Mouse (Mus musculus) midbrain, embryonic 11.5 days (tissue): ENCODE data around the gene Arl5a. TPM values are rescaled to one million over a fixed set of nuclear protein-coding genes. Genes with fewer than 3 reads are reported as not detected.

Experiments used
- ATAC-seq: fragments of 200-750 bp; cut with Nextera tagmentation; 2 replicates; pipeline ENCODE4 v1.8.0; 2017; ENCODE audit warnings: moderate TSS enrichment, moderate library complexity; ENCODE audit not compliant: low FRiP score
- DNase-seq: peaks from one replicate; pipeline ENCODE4 v3.0.0; 2015; ENCODE audit warnings: low spot score; ENCODE audit errors: missing footprints
- H3K27ac ChIP-seq: fragments of 300-500 bp; sonication (generic); 2 replicates; pipeline ENCODE4 v1.5.1; 2014; ENCODE audit warnings: low read depth, low read length
- H3K27me3 ChIP-seq: fragments of 300-500 bp; sonication (generic); 2 replicates; pipeline ENCODE4 v1.6.1; 2014; ENCODE audit warnings: mild to moderate bottlenecking, low read length, moderate library complexity, mixed read lengths; ENCODE audit not compliant: control insufficient read depth, insufficient read depth
- H3K36me3 ChIP-seq: fragments of 300-500 bp; sonication (generic); 2 replicates; pipeline ENCODE4 v1.6.1; 2014; ENCODE audit warnings: mild to moderate bottlenecking, low read length, moderate library complexity, mixed read lengths; ENCODE audit not compliant: control insufficient read depth, insufficient read depth
- H3K4me1 ChIP-seq: fragments of 300-500 bp; sonication (generic); 2 replicates; pipeline ENCODE4 v1.6.1; 2014; ENCODE audit warnings: low read length; ENCODE audit not compliant: control insufficient read depth, insufficient read depth
- H3K4me2 ChIP-seq: fragments of 300-500 bp; sonication (generic); 2 replicates; pipeline ENCODE4 v1.6.1; 2014; ENCODE audit warnings: mild to moderate bottlenecking, moderate library complexity
- H3K4me3 ChIP-seq: fragments of 300-500 bp; sonication (generic); 2 replicates; pipeline ENCODE4 v1.5.1; 2014; ENCODE audit warnings: low read depth, low read length
- H3K9ac ChIP-seq: fragments of 300-500 bp; sonication (generic); 2 replicates; pipeline ENCODE4 v1.6.1; 2014; ENCODE audit warnings: low read length
- H3K9me3 ChIP-seq: fragments of 300-500 bp; sonication (generic); 2 replicates; pipeline ENCODE4 v1.6.1; 2016; ENCODE audit warnings: low read length; ENCODE audit not compliant: control insufficient read depth
- WGBS: fragments of 180-500 bp; shearing (Covaris S2); extraction: QIAGEN DNeasy Blood & Tissue Kit; methylation state at CpG from one replicate; pipeline ENCODE4 v1.1.7; 2014; 5-methylcytosine and 5-hydroxymethylcytosine counted together
- polyA plus RNA-seq: library from polyadenylated mRNA; unstranded; fragments of >200 nt; fragmentation: Nextera tagmentation; extraction: Ambion mirVana; gene quantifications from 2 replicates; pipeline ENCODE4 v1.2.1, GENCODE M21; 2014

The Arl5a gene
- polyA plus RNA-seq, 1 experiment from 2014 or later: 77.9 TPM

- no peak overlapping the region for H3K27ac ChIP-seq
- H3K9me3 ChIP-seq: no peaks in the 10 kb centered on the region
- H3K9ac ChIP-seq: no peak overlapping the region
- no peak for ATAC-seq
- no peaks in the 10 kb centered on the region for H3K36me3 ChIP-seq
- H3K4me3 ChIP-seq: no peak overlapping the region
- DNase-seq: no peak
- H3K27me3 ChIP-seq: no peaks in the 10 kb centered on the region
- H3K4me1 ChIP-seq: no peaks in the 10 kb centered on the region
- 68% methylated on average over 1 of the region's 1 CpGs for WGBS
- no peak overlapping the region for H3K4me2 ChIP-seq
Observed at GRCm38 (mm10) chr2:52359722-52360121, 65.0 kb downstream of the Arl5a start.

- DNase-seq (no peak), ATAC-seq (no peak)
- Histone ChIP-seq H3K4me3 (no peak overlapping the region), H3K9me3 (no peaks in the 10 kb centered on the region), H3K9ac (no peak overlapping the region), H3K27me3 (no peaks in the 10 kb centered on the region), H3K36me3 (no peaks in the 10 kb centered on the region), H3K4me2 (no peak overlapping the region), H3K27ac (no peak overlapping the region), H3K4me1 (no peaks in the 10 kb centered on the region)
- 89% methylated on average over 5 of the region's 5 CpGs for WGBS
Observed at GRCm38 (mm10) chr2:52358156-52358555, 66.5 kb downstream of the Arl5a start.

GRCm38 (mm10) chr2:52351029-52351428, 73.7 kb downstream of the Arl5a start:
- Histone ChIP-seq H3K27ac (no peak overlapping the region), H3K36me3 (no peaks in the 10 kb centered on the region), H3K9ac (no peak overlapping the region), H3K4me2 (no peak overlapping the region), H3K4me3 (no peak overlapping the region), H3K4me1 (no peaks in the 10 kb centered on the region), H3K9me3 (no peaks in the 10 kb centered on the region), H3K27me3 (no peaks in the 10 kb centered on the region)
- no peak for ATAC-seq
- no peak for DNase-seq
- 82% methylated on average over 1 of the region's 1 CpGs for WGBS

Other genes starting within 250 kb of the Arl5a start
- gene Neb, start 46.4 kb downstream of the Arl5a start, polyA plus RNA-seq: 0.11 and 0.29 TPM in 2 replicates